Mouse (Mus musculus): ENCODE results near the gene Xrcc5. TPM values are rescaled to one million over a fixed set of nuclear protein-coding genes. Genes with fewer than 3 reads are reported as not detected.

The Xrcc5 gene
- total and polyA plus RNA-seq, 3 experiments = 32.7 to 47.2 TPM; not detected in 1

- Histone ChIP-seq H3K27ac (ENCODE audit: control insufficient read depth, low read depth, low read length) (no peak overlapping the region), H3K4me3 (ENCODE audit: control insufficient read depth in 1 of 2, insufficient read depth in 1 of 2, low read depth in 2 of 2, low read length in 2 of 2) (no peak overlapping the region), H3K36me3 (ENCODE audit: control insufficient read depth in 1 of 2, insufficient read depth in 2 of 2, low read length in 2 of 2) (no peaks in the 10 kb centered on the region), H3K79me2 (ENCODE audit: control insufficient read depth, insufficient read depth, low read length, poor library complexity) (no peaks in the 10 kb centered on the region), H3K4me1 (ENCODE audit: control insufficient read depth in 1 of 2, insufficient read depth in 2 of 2, low read length in 2 of 2) (no peaks in the 10 kb centered on the region), H3K9ac (ENCODE audit: control insufficient read depth, low read depth, low read length, poor library complexity, severe bottlenecking) (no peak overlapping the region), H3K27me3 (ENCODE audit: control insufficient read depth in 1 of 2, insufficient read depth in 2 of 2, low read length in 2 of 2) (no peaks in the 10 kb centered on the region; a peak in 1 of 4 replicates), H3K9me3 (replicated peaks; ENCODE audit: insufficient read depth, low read length) (no peaks in the 10 kb centered on the region)
- TF ChIP-seq ZNF384 (IDR thresholded peaks at IDR 0.05; ENCODE audit: low read depth, low read length) (no peak), ZMIZ1 (IDR thresholded peaks at IDR 0.05; ENCODE audit: low read depth, low read length) (no peak), ZC3H11A (IDR thresholded peaks at IDR 0.05; ENCODE audit: low read depth, low read length) (no peak), BHLHE40 (IDR thresholded peaks at IDR 0.05; ENCODE audit: borderline replicate concordance, low read depth, low read length) (no peak), UBTF (IDR thresholded peaks at IDR 0.05; ENCODE audit: borderline replicate concordance, insufficient read depth, low read depth, low read length) (no peak), RAD21 (IDR thresholded peaks at IDR 0.05; ENCODE audit: low read depth, low read length) (no peak), POLR2A (IDR thresholded peaks at IDR 0.05; ENCODE audit: control insufficient read depth in 1 of 2, insufficient read depth in 1 of 2, low read depth in 1 of 2, low read length in 2 of 2, poor library complexity in 1 of 2) (no peak), GABPA (IDR thresholded peaks at IDR 0.05; ENCODE audit: low read depth, low read length) (no peak)
- no peak for DNase-seq (ENCODE audit: low read depth, low spot score)
These were observed 102.7 kb downstream of the Xrcc5 start for GRCm38 (mm10) chr1:72409936-72410335.

- Histone ChIP-seq H3K9ac (ENCODE audit: control insufficient read depth, low read depth, low read length, poor library complexity, severe bottlenecking) (no peak overlapping the region), H3K27ac (ENCODE audit: control insufficient read depth, low read depth, low read length) (no peak overlapping the region), H3K36me3 (ENCODE audit: control insufficient read depth in 1 of 2, insufficient read depth in 2 of 2, low read length in 2 of 2) (no peaks in the 10 kb centered on the region), H3K27me3 (ENCODE audit: control insufficient read depth in 1 of 2, insufficient read depth in 2 of 2, low read length in 2 of 2) (no peaks in the 10 kb centered on the region; a peak in 1 of 4 replicates), H3K4me1 (ENCODE audit: control insufficient read depth in 1 of 2, insufficient read depth in 2 of 2, low read length in 2 of 2) (no peaks in the 10 kb centered on the region), H3K4me3 (ENCODE audit: control insufficient read depth in 1 of 2, insufficient read depth in 1 of 2, low read depth in 2 of 2, low read length in 2 of 2) (no peak overlapping the region), H3K9me3 (replicated peaks; ENCODE audit: insufficient read depth, low read length) (no peaks in the 10 kb centered on the region), H3K79me2 (ENCODE audit: control insufficient read depth, insufficient read depth, low read length, poor library complexity) (no peaks in the 10 kb centered on the region)
- TF ChIP-seq SMC3 (IDR thresholded peaks at IDR 0.05; ENCODE audit: low read depth, low read length) (no peak), POLR2AphosphoS5 (IDR thresholded peaks at IDR 0.05; ENCODE audit: borderline replicate concordance, low read depth, low read length) (no peak), CHD1 (IDR thresholded peaks at IDR 0.05; ENCODE audit: low read depth, low read length) (no peak), SIN3A (IDR thresholded peaks at IDR 0.05; ENCODE audit: low read length) (no peak), USF1 (IDR thresholded peaks at IDR 0.05; ENCODE audit: low read depth, low read length) (no peak), RAD21 (IDR thresholded peaks at IDR 0.05; ENCODE audit: low read depth, low read length) (no peak), UBTF (IDR thresholded peaks at IDR 0.05; ENCODE audit: borderline replicate concordance, insufficient read depth, low read depth, low read length) (no peak), USF2 (IDR thresholded peaks at IDR 0.05; ENCODE audit: borderline replicate concordance in 1 of 2, insufficient read depth in 1 of 2, low read depth in 1 of 2, low read length in 2 of 2) (no peak), JUND (IDR thresholded peaks at IDR 0.05; ENCODE audit: low read depth, low read length) (no peak)
- no peak for DNase-seq (ENCODE audit: low read depth, low spot score)
These were observed 103.9 kb downstream of the Xrcc5 start for GRCm38 (mm10) chr1:72411108-72411507.

Data from MEL (cell line).